Mouse (Mus musculus) telencephalon, adult 2 months (tissue): ENCODE data around the gene Duxbl2.
"Not testable (repeated sequence)": the region's sequence is repeated elsewhere in the genome, so short reads cannot be mapped to it uniquely, and the experiment has no call there.

ENCODE experiments used
- DNase-seq: peaks from one replicate; pipeline ENCODE4 v3.0.0-alpha.2; 2011; ENCODE audit warnings: low read depth, low spot score

Duxbl2 gene

GRCm38 (mm10) chr14:26118150-26118549 is at the start of gene Duxbl2:
TSS of gene Duxbl2 (plus strand) at chr14:26118349.
- DNase-seq, result not testable (repeated sequence)

GRCm38 (mm10) chr14:26076620-26077390 is 41.3 kb upstream of the Duxbl2 start:
- DNase-seq, result not testable (repeated sequence)

- DNase-seq, result not testable (repeated sequence)
Observed at GRCm38 (mm10) chr14:26081216-26081615, 36.9 kb upstream of the Duxbl2 start, which contains the start of gene Cphx2. TSS of gene Cphx2 (plus strand) at chr14:26081516.

- DNase-seq, result not testable (repeated sequence)
Observed at GRCm38 (mm10) chr14:26081997-26082396, 36.2 kb upstream of the Duxbl2 start, which contains the start of gene Cphx3. TSS of gene Cphx3 (plus strand) at chr14:26082297.

GRCm38 (mm10) chr14:26097622-26098021 is 20.5 kb upstream of the Duxbl2 start:
- not testable (repeated sequence) for DNase-seq

- DNase-seq, result not testable (repeated sequence)
Observed at GRCm38 (mm10) chr14:26118550-26119000, 426 bp downstream of the Duxbl2 start.

GRCm38 (mm10) chr14:26119095-26119494 is 946 bp downstream of the Duxbl2 start:
- DNase-seq, result not testable (repeated sequence)

- DNase-seq, result not testable (repeated sequence)
Observed at GRCm38 (mm10) chr14:26147095-26147494, 28.9 kb downstream of the Duxbl2 start.

- not testable (repeated sequence) for DNase-seq
Observed at GRCm38 (mm10) chr14:26156032-26156431, 37.9 kb downstream of the Duxbl2 start.

- not testable (repeated sequence) for DNase-seq
Observed at GRCm38 (mm10) chr14:26161156-26161555, 43.0 kb downstream of the Duxbl2 start.

- DNase-seq, result not testable (repeated sequence)
Observed at GRCm38 (mm10) chr14:26162423-26162822, 44.3 kb downstream of the Duxbl2 start.

- not testable (repeated sequence) for DNase-seq
Observed at GRCm38 (mm10) chr14:26165266-26165665, 47.1 kb downstream of the Duxbl2 start.

- DNase-seq, result not testable (repeated sequence)
Observed at GRCm38 (mm10) chr14:26173955-26174354, 55.8 kb downstream of the Duxbl2 start.

GRCm38 (mm10) chr14:26175028-26175427 is 56.9 kb downstream of the Duxbl2 start:
- not testable (repeated sequence) for DNase-seq
